Mouse (Mus musculus) forebrain, embryonic 16.5 days (tissue): ENCODE results near the gene Snx18. TPM values are rescaled to one million over a fixed set of nuclear protein-coding genes. Genes with fewer than 3 reads are reported as not detected.

Source experiments
- ATAC-seq: fragments of 200-750 bp; cut with Nextera tagmentation; 2 replicates; pipeline ENCODE4 v1.8.0; 2017; ENCODE audit warnings: mild to moderate bottlenecking, moderate library complexity
- H3K27ac ChIP-seq: fragments of 300-500 bp; sonication (generic); 2 replicates; pipeline ENCODE4 v1.5.1; 2014; ENCODE audit warnings: low read length, control low read depth
- H3K27me3 ChIP-seq: fragments of 300-500 bp; sonication (generic); replicated peaks from 2 replicates; pipeline ENCODE4 v1.6.1; 2014; ENCODE audit warnings: low read length; ENCODE audit not compliant: control insufficient read depth, insufficient read depth
- H3K36me3 ChIP-seq: fragments of 300-500 bp; sonication (generic); 2 replicates; pipeline ENCODE4 v1.6.1; 2014; ENCODE audit not compliant: control insufficient read depth, insufficient read depth
- H3K4me1 ChIP-seq: fragments of 300-500 bp; sonication (generic); replicated peaks from 2 replicates; pipeline ENCODE4 v1.6.1; 2014; ENCODE audit warnings: low read length; ENCODE audit not compliant: control insufficient read depth, insufficient read depth
- H3K4me2 ChIP-seq: fragments of 300-500 bp; sonication (generic); 2 replicates; pipeline ENCODE4 v1.6.1; 2014; ENCODE audit warnings: mild to moderate bottlenecking, low read length, control low read depth
- H3K4me3 ChIP-seq: fragments of 300-500 bp; sonication (generic); replicated peaks from 2 replicates; pipeline ENCODE4 v1.5.1; 2014; ENCODE audit warnings: mild to moderate bottlenecking, low read length, control low read depth
- H3K9ac ChIP-seq: fragments of 300-500 bp; sonication (generic); replicated peaks from 2 replicates; pipeline ENCODE4 v1.6.1; 2014; ENCODE audit warnings: low read depth, low read length, control low read depth
- H3K9me3 ChIP-seq: fragments of 300-500 bp; sonication (generic); 2 replicates; pipeline ENCODE4 v1.6.1; 2016; ENCODE audit warnings: low read length; ENCODE audit not compliant: control insufficient read depth
- WGBS: fragments of 180-500 bp; shearing (Covaris S2); extraction: QIAGEN DNeasy Blood & Tissue Kit; methylation state at CpG from one replicate; pipeline ENCODE4 v1.1.7; 2014; 5-methylcytosine and 5-hydroxymethylcytosine counted together
- polyA plus RNA-seq: library from polyadenylated mRNA; unstranded; fragments of >200 nt; fragmentation: Nextera tagmentation; extraction: Ambion mirVana; gene quantifications from 2 replicates; pipeline ENCODE4 v1.2.1, GENCODE M21; 2015

Snx18 gene
- polyA plus RNA-seq, 1 experiment from 2014 or later = 8.4 TPM

DNA sequence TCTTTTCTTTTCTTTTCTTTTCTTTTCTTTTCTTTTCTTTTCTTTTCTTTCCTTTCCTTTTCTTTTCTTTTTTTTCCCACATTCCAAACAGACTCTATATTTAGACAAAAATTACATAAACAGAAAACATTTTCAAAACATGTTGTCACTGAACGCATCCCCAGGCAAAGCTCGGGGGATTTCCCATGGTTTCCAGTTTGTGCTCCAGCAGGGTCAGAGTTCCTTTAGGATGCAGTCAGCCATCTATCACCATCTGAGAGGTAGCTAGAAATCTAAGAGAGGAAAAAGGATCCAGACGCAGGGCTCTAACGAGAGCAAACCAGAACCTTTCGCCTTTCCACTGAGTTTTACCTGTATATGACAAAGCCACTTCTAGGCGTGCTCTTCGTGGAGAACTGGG is 52.0 kb downstream of the Snx18 start:
- Histone ChIP-seq H3K27me3 (no peaks in the 10 kb centered on the region), H3K36me3 (no peaks in the 10 kb centered on the region), H3K4me3 (no peak overlapping the region), H3K9me3 (no peaks in the 10 kb centered on the region; the same call in 1 of the 2 replicates), H3K9ac (no peak overlapping the region), H3K4me1 (no peaks in the 10 kb centered on the region), H3K27ac (no peak overlapping the region), H3K4me2 (no peak overlapping the region)
- WGBS = 89% methylated on average over 7 of the region's 7 CpGs
- ATAC-seq = no peak

DNA sequence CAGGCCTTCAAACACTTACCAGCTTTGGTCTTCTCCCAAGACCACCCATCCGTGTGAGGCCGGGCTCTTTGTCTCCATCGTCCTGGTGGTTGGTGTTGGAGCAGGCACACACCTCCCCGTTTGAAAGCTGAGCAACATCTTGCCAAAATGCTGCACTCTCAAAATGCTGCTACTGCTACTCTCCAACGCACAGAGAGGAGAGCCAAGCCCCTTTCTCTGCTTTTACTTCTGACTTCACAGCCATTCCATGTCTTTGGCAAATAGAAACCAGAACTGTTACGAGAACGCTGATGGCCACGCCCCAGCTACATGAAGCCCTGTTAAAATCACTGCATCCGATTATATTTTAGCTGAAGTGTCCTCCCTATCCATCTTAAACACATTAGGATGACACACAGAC is 58.7 kb downstream of the Snx18 start:
- Histone ChIP-seq H3K9me3 (no peaks in the 10 kb centered on the region), H3K27ac (no peak overlapping the region), H3K9ac (no peak overlapping the region), H3K27me3 (no peaks in the 10 kb centered on the region), H3K4me2 (no peak overlapping the region), H3K36me3 (no peaks in the 10 kb centered on the region), H3K4me1 (no peaks in the 10 kb centered on the region), H3K4me3 (no peak overlapping the region)
- no peak for ATAC-seq
- 82% methylated on average over 9 of the region's 9 CpGs for WGBS

- H3K9ac ChIP-seq = no peak overlapping the region
- H3K4me1 ChIP-seq = peaks cover under 1% of the 10 kb centered on the region
- no peaks in the 10 kb centered on the region for H3K36me3 ChIP-seq
- no peak for ATAC-seq
- no peaks in the 10 kb centered on the region for H3K9me3 ChIP-seq
- no peak overlapping the region for H3K4me3 ChIP-seq
- no peaks in the 10 kb centered on the region for H3K27me3 ChIP-seq
- H3K27ac ChIP-seq = no peak overlapping the region
- no peak overlapping the region for H3K4me2 ChIP-seq
These were observed 61.8 kb downstream of the Snx18 start for GRCm38 (mm10) chr13:113556538-113556937.

GRCm38 (mm10) chr13:113555226-113555625 is 63.1 kb downstream of the Snx18 start:
- Histone ChIP-seq H3K4me1 (peaks cover 13% of the 10 kb centered on the region), H3K36me3 (no peaks in the 10 kb centered on the region), H3K27ac (no peak overlapping the region), H3K9ac (no peak overlapping the region), H3K27me3 (no peaks in the 10 kb centered on the region), H3K4me3 (no peak overlapping the region), H3K9me3 (no peaks in the 10 kb centered on the region), H3K4me2 (no peak overlapping the region)
- WGBS = 87% methylated on average over 2 of the region's 2 CpGs
- no peak for ATAC-seq

GRCm38 (mm10) chr13:113553603-113554230 is 64.6 kb downstream of the Snx18 start:
- no peak overlapping the region for H3K9ac ChIP-seq
- H3K9me3 ChIP-seq = no peaks in the 10 kb centered on the region
- H3K27ac ChIP-seq = no peak overlapping the region
- H3K27me3 ChIP-seq = no peaks in the 10 kb centered on the region
- no peak for ATAC-seq
- 72% methylated on average over 5 of the region's 5 CpGs for WGBS
- no peak overlapping the region for H3K4me3 ChIP-seq
- H3K4me1 ChIP-seq = peaks cover 13% of the 10 kb centered on the region
- H3K4me2 ChIP-seq = no peak overlapping the region
- H3K36me3 ChIP-seq = no peaks in the 10 kb centered on the region

DNA sequence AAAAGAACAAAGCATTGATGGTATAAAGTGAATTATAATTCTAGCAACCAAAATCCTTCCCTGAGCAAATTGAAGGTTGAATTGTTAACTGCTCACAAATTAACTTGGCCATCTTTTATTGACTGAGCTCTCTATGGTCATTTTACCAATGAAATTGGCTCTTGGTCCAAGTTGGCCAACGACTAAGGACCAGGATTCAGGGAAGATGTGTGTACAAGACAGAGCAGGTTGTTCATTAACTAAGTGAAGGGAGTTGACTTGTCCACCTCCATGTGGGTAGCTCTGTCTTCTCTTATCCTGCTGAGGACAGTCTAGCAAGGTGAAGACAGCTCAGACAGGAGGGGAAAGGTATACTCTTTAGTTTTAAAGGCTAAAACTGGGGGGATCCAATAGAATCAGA is 66.0 kb downstream of the Snx18 start:
- 78% methylated on average over 1 of the region's 1 CpGs for WGBS

DNA sequence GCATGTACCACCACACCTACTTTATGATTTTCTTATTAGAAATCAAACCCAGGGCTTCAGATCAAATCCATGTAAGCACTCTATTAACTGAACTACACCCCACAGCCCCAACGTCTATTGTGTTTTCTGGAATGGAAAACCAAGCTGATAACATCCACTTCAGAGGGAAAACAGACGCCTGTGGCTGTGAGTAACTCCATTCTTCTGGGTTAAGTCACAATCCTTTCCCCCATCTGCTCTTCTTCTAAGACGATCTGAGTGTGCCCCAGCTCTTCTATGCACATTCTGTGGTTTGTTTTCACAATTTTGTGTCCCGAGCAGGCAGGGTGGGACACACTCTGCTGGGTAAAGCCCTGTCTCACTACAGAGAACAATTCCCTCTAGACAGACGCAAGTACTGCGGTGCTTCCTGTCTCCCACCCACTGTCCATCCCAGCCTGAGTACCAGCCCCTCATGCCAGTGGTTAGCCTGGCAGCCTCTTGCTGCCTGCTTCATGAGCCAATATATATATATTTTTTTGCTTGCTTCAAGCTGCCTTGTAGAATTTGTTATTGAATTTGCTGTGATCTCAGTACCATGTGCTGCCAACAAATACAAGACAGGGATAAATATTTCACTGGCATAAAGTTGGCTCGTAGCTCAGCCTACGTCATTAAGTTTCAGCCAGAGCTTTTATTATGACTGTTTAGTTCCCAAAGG is 67.3 kb downstream of the Snx18 start:
- H3K4me2 ChIP-seq = no peak overlapping the region
- no peak overlapping the region for H3K27ac ChIP-seq
- peak; percentile 84 for ATAC-seq
- H3K36me3 ChIP-seq = no peaks in the 10 kb centered on the region
- WGBS = 40% methylated on average over 8 of the region's 8 CpGs
- H3K9ac ChIP-seq = no peak overlapping the region
- H3K27me3 ChIP-seq = no peaks in the 10 kb centered on the region
- peaks cover 13% of the 10 kb centered on the region for H3K4me1 ChIP-seq
- no peak overlapping the region for H3K4me3 ChIP-seq
- no peaks in the 10 kb centered on the region for H3K9me3 ChIP-seq

More for the DNA sequence above, 66.0 kb downstream of the Snx18 start:
- Histone ChIP-seq H3K27me3 (no peaks in the 10 kb centered on the region), H3K4me3 (no peak overlapping the region), H3K36me3 (no peaks in the 10 kb centered on the region), H3K4me1 (peaks cover 13% of the 10 kb centered on the region), H3K9ac (no peak overlapping the region), H3K9me3 (no peaks in the 10 kb centered on the region), H3K27ac (no peak overlapping the region), H3K4me2 (no peak overlapping the region)
- no peak for ATAC-seq

GRCm38 (mm10) chr13:113549021-113549420 is 69.3 kb downstream of the Snx18 start:
- Histone ChIP-seq H3K4me2 (no peak overlapping the region), H3K9me3 (no peaks in the 10 kb centered on the region), H3K27ac (no peak overlapping the region), H3K4me1 (peaks cover 13% of the 10 kb centered on the region), H3K27me3 (no peaks in the 10 kb centered on the region), H3K36me3 (no peaks in the 10 kb centered on the region), H3K4me3 (no peak overlapping the region), H3K9ac (no peak overlapping the region)
- WGBS = 95% methylated on average over 3 of the region's 3 CpGs
- no peak for ATAC-seq

DNA sequence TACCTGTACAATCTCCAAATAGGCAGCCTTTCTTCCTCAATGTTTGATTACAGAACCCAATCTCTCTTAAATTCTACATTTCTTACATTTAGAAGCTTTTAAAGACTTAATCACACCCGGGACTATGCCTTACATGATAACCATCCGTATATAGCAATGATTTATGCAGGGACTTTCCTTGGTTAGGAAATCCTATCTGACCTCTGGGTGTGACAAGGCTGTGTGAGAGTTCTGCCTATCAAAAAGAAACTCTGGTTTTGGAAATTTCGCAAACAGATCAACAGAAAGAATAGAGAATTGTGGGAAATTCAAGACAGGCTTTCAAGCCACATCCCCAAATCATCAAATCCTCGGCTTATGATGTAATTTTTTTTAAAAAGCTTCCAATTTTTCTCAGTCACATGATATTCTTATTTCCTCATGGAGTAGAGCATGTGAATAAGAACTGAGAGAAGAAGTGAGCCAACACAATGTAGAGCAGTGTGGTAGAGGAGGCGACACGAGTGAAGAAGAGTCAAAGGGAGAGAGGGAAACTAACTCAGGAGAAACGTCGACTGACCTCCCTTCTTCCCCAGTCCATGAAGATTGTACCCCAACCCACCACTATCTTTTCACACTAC is 70.4 kb downstream of the Snx18 start:
- H3K4me1 ChIP-seq = peaks cover 13% of the 10 kb centered on the region
- H3K36me3 ChIP-seq = no peaks in the 10 kb centered on the region
- ATAC-seq = no peak
- H3K4me3 ChIP-seq = no peak overlapping the region
- no peak overlapping the region for H3K4me2 ChIP-seq
- no peak overlapping the region for H3K9ac ChIP-seq
- H3K27ac ChIP-seq = no peak overlapping the region
- 92% methylated on average over 8 of the region's 8 CpGs for whole genome bisulfite sequencing
- H3K9me3 ChIP-seq = no peaks in the 10 kb centered on the region
- no peaks in the 10 kb centered on the region for H3K27me3 ChIP-seq
